Mouse (Mus musculus) embryo, embryonic 11.5 days (tissue): Measurements from ENCODE around the gene Obp2a.
"Not testable (repeated sequence)": the region's sequence is repeated elsewhere in the genome, so short reads cannot be mapped to it uniquely, and the experiment has no call there.

Experiments
- DNase-seq: peaks from one replicate; pipeline ENCODE4 v3.0.0-alpha.2; 2012; ENCODE audit warnings: low read depth, low spot score

The Obp2a gene

DNA sequence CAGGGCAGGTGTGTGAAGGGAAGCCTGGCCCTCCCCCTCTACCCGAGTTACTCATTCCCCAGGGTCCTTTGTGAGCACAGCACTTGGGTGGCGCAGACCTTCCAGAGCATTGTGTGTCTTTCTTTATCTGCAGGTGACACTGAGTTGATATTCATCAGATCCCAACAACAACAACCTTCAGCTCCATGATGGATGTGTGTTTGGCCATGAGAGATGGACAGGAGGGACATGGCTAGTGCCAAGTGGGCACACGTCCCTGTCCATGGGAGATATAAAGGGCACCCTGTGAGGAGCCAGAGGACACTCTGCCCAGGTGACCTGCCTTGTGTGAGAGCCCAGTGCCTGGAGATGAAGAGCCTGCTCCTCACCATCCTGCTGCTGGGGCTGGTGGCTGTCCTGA is at the start of gene Obp2a:
Gene Obp2a, plus strand, starts transcription at position 301 of the 400 bp plus-strand sequence.
- DNase-seq = not testable (repeated sequence)

- no peak for DNase-seq
These were observed 46.9 kb upstream of the Obp2a start, which contains the start of gene Lcn8 for GRCm38 (mm10) chr2:25652902-25653301. Gene Lcn8, plus strand, starts transcription at chr2:25653120.

DNA sequence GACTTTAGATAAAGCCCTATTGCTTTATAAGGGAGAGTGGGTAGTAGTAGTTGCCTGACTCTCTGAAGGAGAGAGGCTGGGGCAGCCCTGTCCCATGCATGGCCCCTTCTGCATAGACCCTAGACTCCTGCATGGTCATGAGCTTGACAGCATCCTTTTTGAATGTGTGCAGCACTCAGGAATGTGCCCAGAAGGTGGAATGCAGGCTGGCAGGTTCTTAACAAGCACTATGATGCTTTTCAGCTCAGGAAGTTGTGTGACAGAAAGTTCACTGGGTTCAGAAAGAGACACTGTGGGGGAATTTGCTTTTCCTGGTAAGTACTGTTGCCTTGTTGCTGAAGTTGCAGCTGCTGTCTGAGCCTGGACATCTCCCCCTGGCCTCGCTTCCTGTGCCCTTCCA is 45.3 kb upstream of the Obp2a start:
- no peak for DNase-seq

GRCm38 (mm10) chr2:25656691-25657090 is 43.2 kb upstream of the Obp2a start:
- DNase-seq = no peak

- DNase-seq = no peak
These were observed 42.6 kb upstream of the Obp2a start for GRCm38 (mm10) chr2:25657246-25657645.

DNA sequence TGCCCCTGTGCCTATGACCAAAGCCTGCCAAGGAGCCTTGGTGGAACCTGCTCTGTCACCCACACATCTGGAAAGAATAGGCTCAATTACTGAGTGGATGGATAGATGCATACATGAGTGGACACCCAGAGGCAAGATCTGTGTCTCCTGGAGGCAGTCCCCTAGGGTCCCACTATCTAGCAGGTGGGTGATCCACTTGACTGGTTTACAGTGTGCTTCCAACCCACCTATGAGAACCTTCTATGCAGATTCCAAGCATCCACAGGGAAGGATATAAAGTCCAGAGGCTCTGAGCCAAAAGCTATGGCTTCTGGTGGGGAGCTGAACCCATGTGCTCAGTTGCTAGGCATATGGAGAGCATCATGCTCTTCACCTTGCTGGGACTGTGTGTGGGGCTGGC is 42.2 kb upstream of the Obp2a start, which contains the start of gene Lcn5:
Gene Lcn5, plus strand, starts transcription at position 301 of the 400 bp plus-strand sequence.
- DNase-seq = no peak

- no peak for DNase-seq
These were observed 39.6 kb upstream of the Obp2a start for GRCm38 (mm10) chr2:25660279-25660678.

DNA sequence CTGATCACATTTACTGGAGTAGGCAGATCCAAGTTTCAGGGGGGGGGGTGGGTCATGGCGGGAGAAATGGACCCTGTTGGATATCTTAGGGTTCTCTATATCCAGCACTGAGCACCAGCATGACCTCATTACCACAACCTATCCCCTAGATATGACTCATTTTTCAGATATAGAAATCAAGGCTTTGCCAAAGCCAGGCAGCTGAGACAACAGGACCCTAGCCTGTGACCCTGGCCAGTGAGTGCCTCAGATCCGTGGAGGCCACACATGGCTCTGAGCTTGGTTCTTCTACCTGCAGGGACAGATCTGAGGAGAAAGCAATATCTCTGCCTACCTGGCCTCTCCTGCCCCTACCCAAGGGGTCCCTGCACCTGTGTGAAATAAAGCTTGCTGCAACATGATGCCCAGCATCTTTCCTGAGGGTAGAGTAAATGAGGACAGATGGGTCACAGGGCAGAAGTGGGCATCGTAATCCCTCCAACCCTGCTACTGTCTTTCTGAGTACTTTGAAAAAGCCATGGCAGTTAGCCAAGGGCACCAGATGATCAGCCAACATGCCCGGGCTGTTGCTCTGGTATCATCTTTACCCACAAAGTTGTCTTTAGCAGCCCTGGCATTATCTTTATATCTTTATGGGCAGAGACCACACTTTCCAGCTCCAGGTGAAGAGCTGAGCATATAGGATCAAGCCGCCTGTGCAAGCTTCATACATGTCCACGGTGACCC is 38.4 kb upstream of the Obp2a start:
- DNase-seq = no peak

GRCm38 (mm10) chr2:25663511-25663910 is 36.3 kb upstream of the Obp2a start:
- DNase-seq = peak; percentile 22

DNA sequence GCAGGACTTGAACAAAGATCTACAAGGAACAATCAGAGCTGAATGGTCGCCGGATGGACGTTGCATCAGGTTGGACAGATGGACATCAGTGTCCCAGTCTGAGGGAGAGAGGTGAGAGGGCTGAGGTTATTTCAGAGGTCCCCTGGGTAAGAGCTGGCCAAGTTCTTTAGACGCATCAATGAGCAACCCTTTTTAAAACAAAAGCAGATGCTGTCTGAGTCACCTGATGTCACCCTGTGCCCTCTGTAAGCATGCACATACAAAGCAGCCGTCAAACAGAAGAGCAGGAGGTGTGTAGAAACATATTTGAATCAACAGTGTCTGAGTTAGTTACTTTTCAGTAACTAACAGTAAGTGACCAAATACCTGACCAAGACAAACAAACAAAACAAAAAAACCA is 35.7 kb upstream of the Obp2a start:
- no peak for DNase-seq

GRCm38 (mm10) chr2:25666516-25666915 is 33.3 kb upstream of the Obp2a start:
- DNase-seq = no peak

- no peak for DNase-seq
These were observed 23.4 kb upstream of the Obp2a start, which contains the start of gene Lcn6 for GRCm38 (mm10) chr2:25676486-25676885. Gene Lcn6, plus strand, starts transcription at chr2:25676786.

- DNase-seq = no peak
These were observed 20.3 kb upstream of the Obp2a start for GRCm38 (mm10) chr2:25679559-25679958.

- DNase-seq = no peak
These were observed 17.4 kb upstream of the Obp2a start, which contains the start of gene Lcn10 for GRCm38 (mm10) chr2:25682426-25682825. Gene Lcn10, plus strand, starts transcription at chr2:25682726.

- DNase-seq = no peak
These were observed 12.9 kb upstream of the Obp2a start for GRCm38 (mm10) chr2:25686941-25687340.

- DNase-seq = peak; percentile 45
These were observed 5.2 kb upstream of the Obp2a start for GRCm38 (mm10) chr2:25694605-25695004.

DNA sequence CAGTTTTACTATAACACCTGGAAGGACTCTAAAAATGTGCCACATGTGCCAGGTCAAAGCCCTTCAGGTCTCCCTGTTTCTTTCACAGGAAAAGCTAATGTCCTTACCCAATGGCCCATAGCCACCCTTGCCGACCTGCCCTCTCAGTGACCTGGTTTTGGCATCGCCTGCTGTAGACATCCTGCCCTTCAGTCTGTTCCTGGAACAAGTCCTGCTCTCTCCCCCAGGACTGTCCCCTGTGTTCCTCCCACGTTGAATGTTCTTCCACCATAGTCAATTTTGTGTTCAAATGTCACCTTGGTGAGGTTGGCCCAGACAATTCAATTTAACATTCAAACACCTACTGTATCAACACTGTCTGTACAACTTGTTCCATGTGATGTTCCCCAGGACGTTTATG is 2.9 kb upstream of the Obp2a start:
- no peak for DNase-seq

- no peak for DNase-seq
These were observed 1.1 kb upstream of the Obp2a start for GRCm38 (mm10) chr2:25698696-25699095.

- DNase-seq = no peak
These were observed 1.2 kb downstream of the Obp2a start for GRCm38 (mm10) chr2:25701001-25701400.

DNA sequence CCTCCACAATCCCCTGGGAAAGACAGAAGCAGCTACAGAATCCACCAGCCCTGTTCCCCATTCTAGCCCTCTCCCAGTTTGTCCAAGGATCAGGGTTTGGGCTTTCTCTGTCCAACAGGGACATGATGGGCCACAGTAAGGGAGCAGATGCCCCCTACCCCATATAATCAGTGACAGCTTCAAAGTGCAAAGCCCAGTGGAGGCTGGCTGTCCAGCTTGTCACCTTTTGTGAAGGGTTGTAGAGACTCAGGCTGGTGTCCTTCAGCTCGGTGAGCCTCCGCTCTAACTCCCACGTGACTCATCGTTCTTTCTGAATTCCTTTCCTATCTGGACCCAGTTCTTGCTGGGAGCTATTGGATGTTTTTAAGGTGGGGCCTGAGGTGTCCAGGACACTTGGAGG is 3.9 kb downstream of the Obp2a start:
- DNase-seq = no peak

- peak; percentile 74 for DNase-seq
These were observed 7.0 kb downstream of the Obp2a start, which contains the start of gene Bmyc for GRCm38 (mm10) chr2:25706643-25707481. Gene Bmyc, plus strand, starts transcription at chr2:25706739.

GRCm38 (mm10) chr2:25708121-25708520 is 8.3 kb downstream of the Obp2a start:
- DNase-seq = no peak
